Mouse (Mus musculus): ENCODE results near the gene Ndufs2.

GRCm38 (mm10) chr1:171229750-171230149 is 21.4 kb downstream of the Ndufs2 start:
- no peak for TF ChIP-seq GATA1 (IDR thresholded peaks at IDR 0.05; ENCODE audit: borderline replicate concordance, low read length)
- TF ChIP-seq POLR2AphosphoS5 (IDR thresholded peaks at IDR 0.05; ENCODE audit: insufficient replicate concordance, low read depth, low read length): no peak
- no peak for TF ChIP-seq TAL1 (conservative IDR thresholded peaks at IDR 0.05; ENCODE audit: low read depth, low read length)
- no peak for TF ChIP-seq CTCF (IDR thresholded peaks at IDR 0.05; ENCODE audit: low read depth, low read length)
- no peak for TF ChIP-seq GATA2 (IDR thresholded peaks at IDR 0.05; ENCODE audit: borderline replicate concordance, low read depth, low read length)

Measured in G1E (cell line).